Mouse (Mus musculus): Measurements from ENCODE around the gene Fam196b.
A peak's percentile ranks its signal among the peaks of the same experiment; 100 is the strongest.

The Fam196b gene

DNA sequence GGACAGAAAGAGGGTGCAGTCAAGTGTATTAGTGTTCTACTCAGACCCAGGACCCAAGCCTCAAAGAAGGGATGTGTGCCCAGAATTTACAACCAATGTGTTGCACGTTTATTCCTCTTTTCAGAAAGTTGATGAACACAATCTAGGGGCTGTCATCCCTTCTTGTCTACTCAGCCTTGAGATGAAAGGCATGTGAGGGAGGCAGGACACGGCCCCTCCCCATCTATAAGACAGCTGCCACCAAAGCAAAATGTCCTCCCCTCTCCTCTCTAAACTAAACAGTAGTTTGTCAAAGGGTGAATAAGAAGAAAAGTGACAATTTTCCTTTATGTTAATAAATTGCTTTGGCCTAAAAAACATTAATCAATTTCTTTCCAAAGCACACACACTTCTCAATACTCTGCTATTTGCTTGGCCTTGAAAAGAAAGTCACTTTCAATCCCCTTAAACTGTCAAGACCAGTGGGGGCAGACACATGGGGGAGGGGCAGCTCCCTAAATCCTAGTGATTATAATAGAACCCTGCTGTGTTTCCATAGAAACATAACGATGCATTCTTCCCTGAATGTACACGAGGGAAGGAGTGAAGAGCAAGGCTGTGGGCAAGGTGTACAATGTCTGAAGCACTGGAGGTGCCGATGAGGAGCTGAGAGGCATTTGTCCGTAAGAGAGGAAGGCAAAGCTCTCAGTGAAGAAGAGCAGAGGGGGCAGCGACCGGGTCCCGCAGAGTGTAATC lies 101.4 kb downstream of the Fam196b start:
- no peak for DNase-seq

DNA sequence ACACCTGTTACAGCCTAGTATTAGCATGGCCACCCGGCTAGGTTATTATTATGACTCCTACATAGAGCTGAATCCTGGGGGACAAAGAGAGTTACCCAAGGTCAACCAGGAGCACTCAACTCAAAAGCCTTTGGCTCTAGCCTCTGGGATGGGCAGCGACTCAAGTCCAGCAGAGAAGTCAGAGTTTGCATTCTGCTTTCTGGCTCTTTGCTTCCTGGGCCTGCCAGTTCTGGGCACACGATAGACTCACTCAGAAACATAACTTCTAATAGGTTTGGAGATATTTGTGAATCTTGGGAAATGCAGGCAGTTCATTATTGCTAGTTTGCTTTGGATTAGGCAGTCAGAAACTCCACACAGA lies 102.0 kb downstream of the Fam196b start:
- peak; percentile 20 to 31 for DNase-seq

DNA sequence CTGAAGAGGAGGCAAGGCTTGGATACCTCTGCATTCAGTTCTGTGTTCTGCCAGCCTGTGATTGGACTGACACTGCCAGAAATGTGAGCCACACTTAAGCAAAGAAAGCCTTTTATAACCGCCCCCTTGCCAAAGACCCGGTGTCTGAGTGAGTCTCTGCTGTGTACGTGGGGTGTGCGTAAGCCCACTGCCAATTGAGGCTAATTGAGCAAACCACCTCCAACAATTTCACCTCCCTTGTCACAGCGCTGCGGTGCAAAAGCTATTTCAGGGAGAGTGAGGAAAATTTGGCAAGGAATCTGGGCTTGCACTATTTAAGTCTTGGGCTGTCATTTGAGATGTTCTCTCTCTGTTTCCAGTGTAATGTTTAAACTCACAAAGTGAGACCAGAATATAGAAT lies 106.4 kb downstream of the Fam196b start:
- no peak for DNase-seq

DNA sequence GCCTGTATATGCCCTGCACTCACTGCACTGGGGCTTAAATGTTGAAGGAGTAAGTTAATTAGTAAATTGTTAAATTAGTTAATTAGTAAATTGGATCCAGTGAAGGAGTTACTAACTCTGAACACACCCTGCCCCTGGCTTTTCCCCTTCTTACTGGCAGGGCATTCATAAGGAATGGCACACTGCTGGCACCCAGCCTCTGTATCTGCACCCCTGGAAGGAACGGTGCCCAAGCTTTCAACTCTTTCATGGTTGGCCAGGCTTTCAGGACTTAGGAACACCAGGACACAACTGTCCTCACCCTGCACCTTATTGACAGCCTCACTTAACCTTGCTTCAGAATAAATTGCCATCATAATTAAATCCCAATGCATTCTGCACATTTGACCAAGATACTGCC lies 109.9 kb downstream of the Fam196b start:
- no peak for DNase-seq

DNA sequence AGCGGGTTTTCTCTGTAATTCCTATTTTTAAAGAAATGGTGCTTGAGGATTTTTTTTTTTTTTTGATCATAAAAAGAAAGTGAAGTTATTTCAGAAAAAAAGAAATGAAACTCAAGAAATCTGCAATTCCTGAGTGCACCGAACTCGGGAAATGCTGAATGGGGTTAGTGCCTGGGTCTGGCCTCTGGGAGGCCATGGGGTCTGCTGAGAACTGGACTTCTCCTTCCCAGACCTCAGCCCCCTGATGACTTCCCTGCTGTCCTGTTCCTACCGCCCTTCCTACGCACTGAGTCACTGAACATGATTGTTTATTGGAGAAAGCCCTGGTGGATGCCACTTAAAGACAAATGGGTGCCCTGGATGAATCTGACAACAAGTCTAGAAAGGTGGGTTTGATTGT lies 112.6 kb downstream of the Fam196b start:
- no peak for DNase-seq

- no peak for DNase-seq
Measured at GRCm38 (mm10) chr11:34430940-34431339, 116.3 kb downstream of the Fam196b start.

DNA sequence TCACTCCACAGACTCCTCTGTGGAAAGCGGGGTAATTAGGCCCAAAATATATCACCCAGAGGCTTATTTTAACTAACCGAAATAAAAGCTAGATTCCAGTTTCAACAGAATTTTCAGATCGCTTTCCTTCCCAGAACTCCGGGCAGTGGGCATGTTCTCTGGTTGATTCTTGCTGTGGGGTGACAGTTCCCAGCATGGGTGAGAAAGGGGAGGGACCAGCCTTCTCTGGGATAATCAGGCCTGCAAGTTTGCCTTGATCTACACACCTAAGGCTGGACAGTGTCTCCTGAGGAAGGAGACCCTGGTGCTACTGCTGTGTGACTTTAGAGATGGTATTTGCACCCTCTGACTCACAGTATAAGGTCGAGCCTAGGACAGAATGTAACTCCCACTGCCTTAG lies 116.7 kb downstream of the Fam196b start:
- DNase-seq = no peak

GRCm38 (mm10) chr11:34431978-34432377 lies 117.4 kb downstream of the Fam196b start:
- no peak for DNase-seq

DNA sequence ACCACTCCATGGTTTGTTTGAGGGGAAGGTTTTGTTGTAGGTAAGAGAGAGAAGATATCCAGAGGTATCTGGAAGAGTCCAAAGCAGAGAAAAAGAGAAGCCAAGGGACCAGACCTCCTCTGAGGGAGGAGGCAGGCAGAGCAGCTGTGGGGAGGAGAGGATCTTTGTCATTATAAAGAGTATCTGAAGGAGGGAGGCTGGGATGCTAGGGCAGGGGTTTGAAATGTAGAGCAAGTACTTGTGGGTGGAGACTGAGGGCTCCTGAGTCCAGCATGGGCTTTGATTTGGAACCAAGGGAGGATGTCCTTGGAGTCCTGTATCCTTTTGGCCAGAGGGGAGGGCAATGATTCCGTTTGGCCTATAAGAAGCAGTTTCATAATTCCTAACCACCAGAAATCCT lies 122.8 kb downstream of the Fam196b start:
- no peak for DNase-seq

- DNase-seq = no peak
Measured at GRCm38 (mm10) chr11:34438429-34438828, 123.8 kb downstream of the Fam196b start.

- DNase-seq = no peak
Measured at GRCm38 (mm10) chr11:34447891-34448290, 133.3 kb downstream of the Fam196b start.

- DNase-seq = no peak
Measured at GRCm38 (mm10) chr11:34449944-34450343, 135.3 kb downstream of the Fam196b start.

DNA sequence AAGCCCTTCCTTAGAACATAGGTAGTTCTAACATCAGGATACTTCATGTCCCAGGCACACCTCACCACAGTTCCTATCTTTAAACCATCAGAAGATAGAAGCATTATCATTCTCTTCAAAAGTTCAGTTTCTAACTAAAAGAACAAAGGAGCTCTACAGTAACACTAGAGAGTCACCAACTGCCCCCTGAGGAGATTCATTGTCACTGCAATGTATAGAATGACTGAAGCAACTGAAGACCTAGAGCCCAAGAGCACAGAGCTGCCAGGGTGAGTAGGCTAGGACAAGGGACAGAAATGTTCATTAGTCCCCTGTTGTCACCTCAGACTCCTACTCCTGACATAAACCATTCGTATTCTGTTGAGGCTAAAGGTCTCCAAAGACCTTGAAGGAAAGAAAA lies 152.4 kb downstream of the Fam196b start:
- DNase-seq = no peak

DNA sequence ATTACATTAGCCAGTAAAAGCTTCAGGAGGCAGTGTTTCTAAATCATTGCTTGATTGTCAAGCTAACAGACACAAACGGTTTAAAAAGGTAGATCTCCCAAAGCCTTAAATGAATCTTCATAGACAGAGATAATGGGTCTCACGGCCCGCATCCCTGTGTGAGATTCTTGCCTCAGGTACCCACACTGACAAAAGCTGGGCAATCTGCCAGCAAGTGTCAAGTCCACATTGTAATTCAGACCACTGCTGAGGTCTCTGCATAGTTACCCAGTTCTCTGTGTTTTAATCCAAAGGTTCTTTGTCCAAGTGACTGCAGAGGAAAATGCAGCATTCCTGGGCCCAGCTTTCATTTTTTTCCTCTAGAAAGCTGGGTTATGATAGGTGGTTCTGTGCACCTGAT lies 153.9 kb downstream of the Fam196b start:
- peak; percentile 5 to 21 for DNase-seq

- no peak for DNase-seq
Measured at GRCm38 (mm10) chr11:34469792-34470191, 155.2 kb downstream of the Fam196b start.
